Mouse (Mus musculus) small intestine, adult 10 weeks (tissue): ENCODE measurements around the gene Pts. TPM values are rescaled to one million over a fixed set of nuclear protein-coding genes. Genes with fewer than 3 reads are reported as not detected.

Source experiments
- polyA plus RNA-seq: library from polyadenylated mRNA; stranded (reverse); fragments of 350-450 nt; fragmentation: Illumina TruSeq; extraction: RNeasy Lipid Tissue Mini Kit (QIAGEN cat#74804); gene quantifications from one replicate; pipeline ENCODE4 v1.2.3, GENCODE M21; 2014; ENCODE audit warnings: low replicate concordance

Gene Pts
- 151 TPM for polyA plus RNA-seq

GRCm38 (mm10) chr9:50528293-50528892 lies at the start of gene Pts:
Gene Pts, minus strand, starts transcription at chr9:50528724.

GRCm38 (mm10) chr9:50561145-50561917 lies 32.8 kb upstream of the Pts start, which contains the start of gene Tex12:
Gene Tex12, minus strand, starts transcription at chr9:50561325.

GRCm38 (mm10) chr9:50555094-50555446 lies 26.5 kb upstream of the Pts start, which contains the start of gene Bco2:
Gene Bco2, minus strand, starts transcription at chr9:50555181.

GRCm38 (mm10) chr9:50554241-50555093 lies 25.9 kb upstream of the Pts start, which contains the start of gene Il18:
Gene Il18, plus strand, starts transcription at chr9:50554827.

GRCm38 (mm10) chr9:50494311-50494710 lies 34.2 kb downstream of the Pts start, which contains the start of gene Plet1:
Gene Plet1, plus strand, starts transcription at chr9:50494525.

Other genes starting within 250 kb of the Pts start
- gene Rpl10-ps3, start 183.8 kb downstream of the Pts start, polyA plus RNA-seq, result 144 TPM
- gene Plet1, start 34.2 kb downstream of the Pts start, polyA plus RNA-seq, result 1.9 TPM
- gene Il18, start 26.1 kb upstream of the Pts start, polyA plus RNA-seq, result 1,608 TPM
- 142 TPM for gene Bco2, start 26.5 kb upstream of the Pts start, polyA plus RNA-seq
- gene Tex12, start 32.6 kb upstream of the Pts start, polyA plus RNA-seq, result 17.0 TPM
- gene Sdhd, start 75.1 kb upstream of the Pts start, polyA plus RNA-seq, result 577 TPM
- 92.0 TPM for gene Timm8b, start 75.2 kb upstream of the Pts start, polyA plus RNA-seq
- gene Pih1d2, start 88.6 kb upstream of the Pts start, polyA plus RNA-seq, result 1.4 TPM
- gene Nkapd1, start 88.7 kb upstream of the Pts start, polyA plus RNA-seq, result 92.4 TPM
- 120 TPM for gene Dlat, start 131.1 kb upstream of the Pts start, polyA plus RNA-seq
- gene Dixdc1, start 210.8 kb upstream of the Pts start, polyA plus RNA-seq, result 2.3 TPM
- 78.6 TPM for gene 2310030G06Rik, start 217.8 kb upstream of the Pts start, polyA plus RNA-seq
- gene Cryab, start 222.6 kb upstream of the Pts start, polyA plus RNA-seq, result 1.9 TPM
- not detected for gene Hspb2, start 223.6 kb upstream of the Pts start, polyA plus RNA-seq
- gene Fdxacb1, start 239.5 kb upstream of the Pts start, polyA plus RNA-seq, result 5.8 TPM
- gene Alg9, start 246.3 kb upstream of the Pts start, polyA plus RNA-seq, result 6.5 TPM
- gene 1110032A03Rik, start 246.8 kb upstream of the Pts start, polyA plus RNA-seq, result 77.2 TPM